Mouse (Mus musculus) spleen, adult 18-20 months (tissue): ENCODE results near the gene Ccrl2.
A peak's percentile ranks its signal among the peaks of the same experiment; 100 is the strongest.

ENCODE experiments used
- DNase-seq, 2 experiments: peaks; one replicate each; pipeline ENCODE4 v3.0.0; 2022; ENCODE audit warnings: mixed read lengths in 2 of 2

The Ccrl2 gene

GRCm38 (mm10) chr9:111058943-111059556 lies 1.7 kb upstream of the Ccrl2 start:
- DNase-seq = no peak

- no peak for DNase-seq
Measured at GRCm38 (mm10) chr9:111057544-111058370, 438 bp upstream of the Ccrl2 start.

GRCm38 (mm10) chr9:111056519-111056797 lies 861 bp downstream of the Ccrl2 start:
- DNase-seq = no peak

GRCm38 (mm10) chr9:111055800-111056518 lies 1.4 kb downstream of the Ccrl2 start:
- DNase-seq = peak in 1 of 2 experiments; percentile 25

GRCm38 (mm10) chr9:111054923-111055322 lies 2.4 kb downstream of the Ccrl2 start:
- DNase-seq = no peak

GRCm38 (mm10) chr9:111048452-111048851 lies 8.9 kb downstream of the Ccrl2 start:
- no peak for DNase-seq

GRCm38 (mm10) chr9:111047266-111047665 lies 10.1 kb downstream of the Ccrl2 start:
- DNase-seq = no peak

- DNase-seq = no peak
Measured at GRCm38 (mm10) chr9:111046222-111046621, 11.1 kb downstream of the Ccrl2 start.

GRCm38 (mm10) chr9:111042266-111042665 lies 15.1 kb downstream of the Ccrl2 start:
- no peak for DNase-seq

- DNase-seq = no peak
Measured at GRCm38 (mm10) chr9:111039966-111040365, 17.4 kb downstream of the Ccrl2 start.

GRCm38 (mm10) chr9:111033717-111034116 lies 23.6 kb downstream of the Ccrl2 start:
- DNase-seq = no peak

- DNase-seq = no peak
Measured at GRCm38 (mm10) chr9:111026791-111027190, 30.5 kb downstream of the Ccrl2 start.

- DNase-seq = no peak
Measured at GRCm38 (mm10) chr9:111019022-111019421, 38.3 kb downstream of the Ccrl2 start, which contains the start of gene Ltf. Gene Ltf (plus strand): TSS chr9:111019271.

- no peak for DNase-seq
Measured at GRCm38 (mm10) chr9:111015658-111016057, 41.7 kb downstream of the Ccrl2 start.

- no peak for DNase-seq
Measured at GRCm38 (mm10) chr9:111012041-111012440, 45.3 kb downstream of the Ccrl2 start.

GRCm38 (mm10) chr9:111011550-111011949 lies 45.8 kb downstream of the Ccrl2 start:
- no peak for DNase-seq

GRCm38 (mm10) chr9:111009763-111010162 lies 47.6 kb downstream of the Ccrl2 start:
- no peak for DNase-seq

GRCm38 (mm10) chr9:111006544-111006943 lies 50.8 kb downstream of the Ccrl2 start:
- no peak for DNase-seq
